Mouse (Mus musculus) kidney, embryonic 15.5 days (tissue): ENCODE measurements at regions not wholly inside any gene's neighbourhood (a gene's known extent, or its start where the extent isn't known, plus 50 kb on each side); places are given as distances from the start of the nearest gene placed in this dataset.

ENCODE experiments used
- ATAC-seq: fragments of 200-750 bp; cut with Nextera tagmentation; replicated peaks from 2 replicates; pipeline ENCODE4 v1.8.0; 2017; ENCODE audit warnings: moderate TSS enrichment; ENCODE audit not compliant: low FRiP score
- H3K27ac ChIP-seq: fragments of 300-500 bp; sonication (generic); 2 replicates; pipeline ENCODE4 v1.5.1; 2015; ENCODE audit warnings: mild to moderate bottlenecking, inconsistent platforms
- H3K27me3 ChIP-seq: fragments of 300-500 bp; sonication (generic); 2 replicates; pipeline ENCODE4 v1.6.1; 2015; ENCODE audit warnings: inconsistent platforms
- H3K36me3 ChIP-seq: fragments of 300-500 bp; sonication (generic); 2 replicates; pipeline ENCODE4 v1.6.1; 2015; ENCODE audit warnings: inconsistent platforms
- H3K4me1 ChIP-seq: fragments of 300-500 bp; sonication (generic); 2 replicates; pipeline ENCODE4 v1.6.1; 2015; ENCODE audit warnings: inconsistent platforms
- H3K4me2 ChIP-seq: fragments of 300-500 bp; sonication (generic); 2 replicates; pipeline ENCODE4 v1.6.1; 2015; ENCODE audit warnings: moderate library complexity, mild to moderate bottlenecking, inconsistent platforms
- H3K4me3 ChIP-seq: fragments of 300-500 bp; sonication (generic); replicated peaks from 2 replicates; pipeline ENCODE4 v1.5.1; 2015; ENCODE audit warnings: mild to moderate bottlenecking, inconsistent platforms
- H3K9ac ChIP-seq: fragments of 300-500 bp; sonication (generic); 2 replicates; pipeline ENCODE4 v1.6.1; 2015; ENCODE audit warnings: mild to moderate bottlenecking, inconsistent platforms
- H3K9me3 ChIP-seq: fragments of 300-500 bp; sonication (generic); replicated peaks from 2 replicates; pipeline ENCODE4 v1.6.1; 2016; ENCODE audit warnings: inconsistent platforms
- WGBS: fragments of 180-500 bp; shearing (Covaris S2); methylation state at CpG from one replicate; pipeline ENCODE4 v1.1.7; 2015; ENCODE audit warnings: mixed read lengths; 5-methylcytosine and 5-hydroxymethylcytosine counted together

GRCm38 (mm10) chr15:62484350-62484749 lies 1360.6 kb downstream of the Gsdmc2 start:
- Histone ChIP-seq H3K4me1 (no peaks in the 10 kb centered on the region), H3K9ac (no peak overlapping the region), H3K27me3 (no peaks in the 10 kb centered on the region), H3K9me3 (no peaks in the 10 kb centered on the region), H3K36me3 (no peaks in the 10 kb centered on the region), H3K4me3 (no peak overlapping the region), H3K4me2 (no peak overlapping the region), H3K27ac (no peak overlapping the region)
- WGBS: 83% methylated on average over 3 of the region's 3 CpGs
- ATAC-seq: no peak

GRCm38 (mm10) chr15:62483534-62483933 lies 1361.4 kb downstream of the Gsdmc2 start:
- H3K4me3 ChIP-seq: no peak overlapping the region
- H3K36me3 ChIP-seq: no peaks in the 10 kb centered on the region
- no peak overlapping the region for H3K4me2 ChIP-seq
- no peaks in the 10 kb centered on the region for H3K27me3 ChIP-seq
- WGBS: 76% methylated on average over 1 of the region's 1 CpGs
- no peak overlapping the region for H3K9ac ChIP-seq
- H3K27ac ChIP-seq: no peak overlapping the region
- H3K9me3 ChIP-seq: no peaks in the 10 kb centered on the region
- ATAC-seq: no peak
- H3K4me1 ChIP-seq: no peaks in the 10 kb centered on the region

GRCm38 (mm10) chr15:62482357-62482756 lies 1362.6 kb downstream of the Gsdmc2 start:
- H3K27me3 ChIP-seq: no peaks in the 10 kb centered on the region

GRCm38 (mm10) chr15:62477779-62478178 lies 1367.2 kb downstream of the Gsdmc2 start:
- Histone ChIP-seq H3K27ac (no peak overlapping the region), H3K4me1 (no peaks in the 10 kb centered on the region), H3K36me3 (no peaks in the 10 kb centered on the region), H3K9ac (no peak overlapping the region), H3K4me2 (no peak overlapping the region), H3K4me3 (no peak overlapping the region), H3K27me3 (no peaks in the 10 kb centered on the region), H3K9me3 (no peaks in the 10 kb centered on the region)
- no peak for ATAC-seq
- WGBS: 86% methylated on average over 2 of the region's 2 CpGs

More at GRCm38 (mm10) chr15:62482357-62482756, 1362.6 kb downstream of the Gsdmc2 start:
- Histone ChIP-seq H3K9me3 (no peaks in the 10 kb centered on the region), H3K36me3 (no peaks in the 10 kb centered on the region), H3K27ac (no peak overlapping the region), H3K4me1 (no peaks in the 10 kb centered on the region), H3K4me2 (no peak overlapping the region), H3K4me3 (no peak overlapping the region), H3K9ac (no peak overlapping the region)
- WGBS: 84% methylated on average over 7 of the region's 7 CpGs
- no peak for ATAC-seq

GRCm38 (mm10) chr15:62476452-62476851 lies 1368.5 kb downstream of the Gsdmc2 start:
- H3K4me2 ChIP-seq: no peak overlapping the region
- H3K4me3 ChIP-seq: no peak overlapping the region
- no peaks in the 10 kb centered on the region for H3K4me1 ChIP-seq
- ATAC-seq: no peak
- no peaks in the 10 kb centered on the region for H3K9me3 ChIP-seq
- no peak overlapping the region for H3K27ac ChIP-seq
- H3K27me3 ChIP-seq: no peaks in the 10 kb centered on the region
- no peaks in the 10 kb centered on the region for H3K36me3 ChIP-seq
- 88% methylated on average over 4 of the region's 4 CpGs for WGBS
- H3K9ac ChIP-seq: no peak overlapping the region

- Histone ChIP-seq H3K4me2 (no peak overlapping the region), H3K9ac (no peak overlapping the region), H3K27ac (no peak overlapping the region), H3K4me1 (peaks cover 6% of the 10 kb centered on the region; the same call in 1 of the 2 replicates), H3K27me3 (no peaks in the 10 kb centered on the region), H3K4me3 (no peak overlapping the region), H3K9me3 (no peaks in the 10 kb centered on the region), H3K36me3 (no peaks in the 10 kb centered on the region)
- WGBS: 42% methylated on average over 7 of the region's 7 CpGs
- ATAC-seq: no peak
These were observed 1374.2 kb downstream of the Gsdmc2 start for GRCm38 (mm10) chr15:62470683-62471331.

- no peak overlapping the region for H3K27ac ChIP-seq
- H3K4me1 ChIP-seq: peaks cover 6% of the 10 kb centered on the region; the same call in 1 of the 2 replicates
- no peaks in the 10 kb centered on the region for H3K27me3 ChIP-seq
- WGBS: 57% methylated on average over 3 of the region's 3 CpGs
- no peak overlapping the region for H3K4me2 ChIP-seq
- no peaks in the 10 kb centered on the region for H3K36me3 ChIP-seq
- no peak overlapping the region for H3K9ac ChIP-seq
- no peaks in the 10 kb centered on the region for H3K9me3 ChIP-seq
- no peak for ATAC-seq
- H3K4me3 ChIP-seq: no peak overlapping the region
These were observed 1376.9 kb downstream of the Gsdmc2 start for GRCm38 (mm10) chr15:62468076-62468475.

- ATAC-seq: no peak
- H3K27ac ChIP-seq: no peak overlapping the region
- no peak overlapping the region for H3K9ac ChIP-seq
These were observed 1378.1 kb downstream of the Gsdmc2 start for GRCm38 (mm10) chr15:62466856-62467255.

GRCm38 (mm10) chr15:62465026-62465839 lies 1379.7 kb downstream of the Gsdmc2 start:
- no peaks in the 10 kb centered on the region for H3K4me1 ChIP-seq
- ATAC-seq: no peak
- WGBS: 79% methylated on average over 6 of the region's 6 CpGs
- no peak overlapping the region for H3K9ac ChIP-seq
- H3K9me3 ChIP-seq: no peaks in the 10 kb centered on the region
- H3K36me3 ChIP-seq: no peaks in the 10 kb centered on the region
- H3K27me3 ChIP-seq: no peaks in the 10 kb centered on the region
- H3K27ac ChIP-seq: no peak overlapping the region
- no peak overlapping the region for H3K4me3 ChIP-seq
- no peak overlapping the region for H3K4me2 ChIP-seq

More at GRCm38 (mm10) chr15:62466856-62467255, 1378.1 kb downstream of the Gsdmc2 start:
- Histone ChIP-seq H3K4me1 (peaks cover 6% of the 10 kb centered on the region; the same call in 1 of the 2 replicates), H3K4me3 (no peak overlapping the region), H3K4me2 (no peak overlapping the region), H3K27me3 (no peaks in the 10 kb centered on the region), H3K9me3 (no peaks in the 10 kb centered on the region), H3K36me3 (no peaks in the 10 kb centered on the region)

GRCm38 (mm10) chr15:62462698-62463097 lies 1382.3 kb downstream of the Gsdmc2 start:
- Histone ChIP-seq H3K4me1 (0 out of 2 replicates have a peak, but pooled peaks cover 2% of the 10 kb centered on the region), H3K4me2 (no peak overlapping the region), H3K9ac (no peak overlapping the region), H3K4me3 (no peak overlapping the region), H3K36me3 (no peaks in the 10 kb centered on the region), H3K27ac (no peak overlapping the region), H3K27me3 (no peaks in the 10 kb centered on the region), H3K9me3 (no peaks in the 10 kb centered on the region)
- WGBS: 42% methylated on average over 3 of the region's 3 CpGs
- no peak for ATAC-seq

GRCm38 (mm10) chr15:62461398-62462051 lies 1383.5 kb downstream of the Gsdmc2 start:
- Histone ChIP-seq H3K4me1 (peaks cover 11% of the 10 kb centered on the region; the same call in 1 of the 2 replicates), H3K9me3 (no peaks in the 10 kb centered on the region), H3K36me3 (no peaks in the 10 kb centered on the region), H3K27me3 (no peaks in the 10 kb centered on the region), H3K9ac (no peak overlapping the region), H3K4me2 (no peak overlapping the region), H3K27ac (no peak overlapping the region), H3K4me3 (no peak overlapping the region)
- 78% methylated on average over 7 of the region's 7 CpGs for WGBS
- no peak for ATAC-seq

- no peak overlapping the region for H3K4me3 ChIP-seq
These were observed 1384.3 kb downstream of the Gsdmc2 start for GRCm38 (mm10) chr15:62460724-62461123.

More at GRCm38 (mm10) chr15:62460724-62461123, 1384.3 kb downstream of the Gsdmc2 start:
- H3K4me2 ChIP-seq: no peak overlapping the region
- no peaks in the 10 kb centered on the region for H3K9me3 ChIP-seq
- WGBS: 91% methylated on average over 2 of the region's 2 CpGs
- H3K27me3 ChIP-seq: no peaks in the 10 kb centered on the region
- no peak overlapping the region for H3K9ac ChIP-seq
- peaks cover 11% of the 10 kb centered on the region; the same call in 1 of the 2 replicates for H3K4me1 ChIP-seq
- no peaks in the 10 kb centered on the region for H3K36me3 ChIP-seq
- ATAC-seq: no peak
- no peak overlapping the region for H3K27ac ChIP-seq
